23 mouse cellular contexts compared by ENCODE assay signal in the genomic region with DNA sequence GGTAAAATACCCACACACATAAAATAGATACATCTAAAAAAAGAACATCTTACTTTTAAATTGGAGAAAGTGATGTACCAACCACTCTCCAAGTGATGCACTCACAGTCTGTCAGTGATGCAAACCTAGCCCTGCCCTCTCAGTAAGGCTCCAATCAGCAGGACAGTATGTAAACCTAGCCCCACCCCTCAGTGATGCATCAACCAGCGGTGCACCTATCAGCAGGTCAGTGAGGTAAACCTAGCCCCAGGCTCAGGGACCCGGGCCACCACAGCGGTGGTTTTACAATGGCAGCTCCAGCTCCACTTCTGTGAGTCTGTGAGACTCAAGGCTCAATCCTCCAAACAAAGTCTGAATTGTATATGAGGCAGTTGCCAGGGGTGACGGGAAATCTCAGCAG.
"Had no signal": no experiment of that assay in that cellular context is flagged by ENCODE, and none has a peak within 500 bp of the region (broad histone marks: within the 10 kb centered on the region; RNA-seq: fewer than 3 reads in every experiment).

No protein-coding gene starts in this region.

- H3K9me3 ChIP-seq: kidney, embryonic 15.5 days; limb, embryonic 10.5 days; limb, embryonic 13.5 days; megakaryocyte, embryonic 14.5 days; midbrain, embryonic 12.5 days; midbrain, embryonic 15.5 days; neural tube, embryonic 15.5 days; stomach, embryonic 15.5 days had no signal

- H3K4me1 ChIP-seq: kidney, embryonic 15.5 days; limb, embryonic 10.5 days; limb, embryonic 13.5 days; midbrain, embryonic 12.5 days; midbrain, embryonic 15.5 days; neural tube, embryonic 15.5 days; stomach, embryonic 15.5 days had no signal

- DNase-seq: kidney, adult 8-10 months; kidney, postnatal 14 days; kidney, postnatal 4 days; liver; liver, postnatal 0 days; lung, embryonic 14.5 days; right cerebral cortex, adult 18-20 months; right cerebral cortex, postnatal 14 days; spleen, adult 18-20 months; thymus, postnatal 25 days had no signal

- H3K4me3 ChIP-seq: kidney, embryonic 15.5 days; limb, embryonic 10.5 days; limb, embryonic 13.5 days; megakaryocyte, embryonic 14.5 days; midbrain, embryonic 12.5 days; midbrain, embryonic 15.5 days; myocyte; neural tube, embryonic 15.5 days; stomach, embryonic 15.5 days had no signal

- H3K27me3 ChIP-seq: kidney, embryonic 15.5 days; limb, embryonic 13.5 days; megakaryocyte, embryonic 14.5 days; midbrain, embryonic 12.5 days; midbrain, embryonic 15.5 days; neural tube, embryonic 15.5 days; stomach, embryonic 15.5 days had no signal

- H3K4me2 ChIP-seq: kidney, embryonic 15.5 days; limb, embryonic 13.5 days; lung, embryonic 14.5 days; midbrain, embryonic 12.5 days; midbrain, embryonic 15.5 days; neural tube, embryonic 15.5 days; stomach, embryonic 15.5 days had no signal

- H3K9ac ChIP-seq: kidney, embryonic 15.5 days; limb, embryonic 13.5 days; liver, embryonic 14.5 days; liver, postnatal 0 days; lung, embryonic 14.5 days; midbrain, embryonic 12.5 days; midbrain, embryonic 15.5 days; neural tube, embryonic 15.5 days; stomach, embryonic 15.5 days had no signal

- ATAC-seq: intestine, postnatal 0 days; liver, postnatal 0 days; lung, postnatal 0 days; midbrain, embryonic 15.5 days had no signal

- H3K27ac ChIP-seq: kidney, embryonic 15.5 days; limb, embryonic 10.5 days; limb, embryonic 13.5 days; liver, embryonic 14.5 days; macrophage; midbrain, embryonic 12.5 days; midbrain, embryonic 15.5 days; neural tube, embryonic 15.5 days; stomach, embryonic 15.5 days had no signal
